Mouse (Mus musculus) embryonic fibroblast, embryonic 13.5 days (primary cell): ENCODE data around the gene Otx1.

Experiments
- CTCF ChIP-seq: IDR thresholded peaks from 2 replicates; pipeline ENCODE4 v1.5.1; 2011; ENCODE audit warnings: mild to moderate bottlenecking, control low read depth, low read length, moderate library complexity, borderline replicate concordance; ENCODE audit not compliant: insufficient read depth
- POLR2A ChIP-seq: IDR thresholded peaks from 2 replicates; pipeline ENCODE4 v1.6.1; 2011; ENCODE audit warnings: low read depth, mild to moderate bottlenecking, control low read depth, low read length, moderate library complexity

DNA sequence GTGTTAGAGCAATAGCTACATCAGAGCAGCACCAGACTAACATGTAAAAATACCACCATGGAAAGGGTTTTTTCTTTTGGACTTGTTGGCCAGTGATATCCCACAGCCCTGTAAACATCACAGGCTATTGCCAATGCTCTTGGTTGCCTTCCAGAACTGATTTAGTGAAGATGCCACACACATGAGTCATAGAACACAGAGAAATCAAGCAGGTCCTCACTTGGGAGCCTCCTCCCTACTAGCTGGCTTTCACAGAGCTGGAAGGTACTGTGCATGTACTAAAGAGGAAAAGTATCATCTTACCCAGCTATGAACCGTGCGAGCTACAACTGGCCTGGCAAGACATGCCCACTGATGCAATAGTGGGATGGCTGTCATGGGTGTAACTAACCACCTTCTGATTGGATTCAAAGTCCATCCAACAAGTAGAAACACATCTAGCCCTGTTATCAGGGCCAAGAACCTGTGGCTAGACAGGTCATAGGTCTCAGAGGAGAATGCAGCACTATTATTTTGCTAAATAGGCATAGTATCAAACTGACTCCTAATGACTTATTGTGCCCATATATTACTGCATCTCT, 51.0 kb downstream of the Otx1 start:
- TF ChIP-seq CTCF (no peak), POLR2A (no peak)
